Mouse (Mus musculus) heart, postnatal 0 days (tissue): Measurements from ENCODE around the gene Rgs9.
A peak's percentile ranks its signal among the peaks of the same experiment; 100 is the strongest.

Source experiments
- CTCF ChIP-seq: IDR thresholded peaks from 2 replicates; pipeline ENCODE4 v1.5.1; 2016; ENCODE audit warnings: antibody characterized with exemption, control low read depth, low read depth
- EP300 ChIP-seq: IDR thresholded peaks from 2 replicates; pipeline ENCODE4 v1.6.1; 2016; ENCODE audit warnings: antibody characterized with exemption, low read depth

DNA sequence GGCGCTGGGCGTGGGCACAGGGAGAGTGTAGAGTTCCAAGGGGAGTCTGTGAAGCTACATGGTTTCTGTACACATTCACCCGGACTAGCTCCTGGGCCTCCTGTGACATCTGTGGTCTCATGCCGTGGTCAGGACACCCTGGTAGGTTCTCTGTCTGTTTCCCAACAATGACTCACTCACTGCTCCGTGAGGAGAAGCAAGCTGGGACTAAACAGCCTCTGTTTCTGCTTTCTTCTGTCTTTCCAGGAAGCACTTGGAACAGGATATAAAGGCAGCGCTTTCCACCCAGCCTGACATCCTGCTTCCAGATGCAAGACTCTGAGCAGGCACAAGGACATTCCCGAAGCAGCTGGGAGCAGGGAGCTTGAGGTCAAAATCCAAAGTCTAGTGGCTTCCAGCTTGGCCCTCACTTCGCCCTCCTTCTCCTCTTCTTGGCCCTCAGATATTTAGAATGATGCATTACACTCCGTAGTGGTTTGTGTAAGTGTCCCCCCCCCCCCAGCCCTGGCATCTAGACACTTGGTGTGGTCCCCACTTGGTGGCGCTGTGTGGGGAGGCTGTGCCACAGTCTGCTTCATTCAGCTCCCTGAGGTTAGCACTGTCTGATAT lies 46.2 kb upstream of the Rgs9 start:
- TF ChIP-seq CTCF, result peak; percentile 68
- TF ChIP-seq EP300, result no peak
